Mouse (Mus musculus) hindbrain, embryonic 11.5 days (tissue): ENCODE measurements around the gene Trir. TPM values are rescaled to one million over a fixed set of nuclear protein-coding genes. Genes with fewer than 3 reads are reported as not detected.

Experiments
- ATAC-seq: fragments of 200-750 bp; cut with Nextera tagmentation; 2 replicates; pipeline ENCODE4 v1.8.0; 2017; ENCODE audit warnings: mild to moderate bottlenecking, moderate TSS enrichment, moderate library complexity; ENCODE audit not compliant: low FRiP score
- DNase-seq: peaks from one replicate; pipeline ENCODE4 v3.0.0-alpha.2; 2015; ENCODE audit warnings: low spot score
- H3K27ac ChIP-seq: fragments of 300-500 bp; sonication (generic); 2 replicates; pipeline ENCODE4 v1.5.1; 2014; ENCODE audit warnings: mild to moderate bottlenecking, low read depth, low read length
- H3K27me3 ChIP-seq: fragments of 300-500 bp; sonication (generic); 2 replicates; pipeline ENCODE4 v1.6.1; 2014; ENCODE audit warnings: mild to moderate bottlenecking, low read length, moderate library complexity, mixed read lengths; ENCODE audit not compliant: control insufficient read depth, insufficient read depth
- H3K36me3 ChIP-seq: fragments of 300-500 bp; sonication (generic); 2 replicates; pipeline ENCODE4 v1.6.1; 2014; ENCODE audit warnings: mild to moderate bottlenecking, low read length, moderate library complexity, mixed read lengths; ENCODE audit not compliant: control insufficient read depth, insufficient read depth
- H3K4me1 ChIP-seq: fragments of 300-500 bp; sonication (generic); replicated peaks from 2 replicates; pipeline ENCODE4 v1.6.1; 2014; ENCODE audit warnings: low read length, mixed read lengths; ENCODE audit not compliant: control insufficient read depth, insufficient read depth
- H3K4me2 ChIP-seq: fragments of 300-500 bp; sonication (generic); replicated peaks from 2 replicates; pipeline ENCODE4 v1.6.1; 2014; ENCODE audit warnings: mild to moderate bottlenecking, low read depth, low read length
- H3K4me3 ChIP-seq: fragments of 300-500 bp; sonication (generic); 2 replicates; pipeline ENCODE4 v1.5.1; 2014; ENCODE audit warnings: low read depth, low read length
- H3K9ac ChIP-seq: fragments of 300-500 bp; sonication (generic); 2 replicates; pipeline ENCODE4 v1.6.1; 2014; ENCODE audit warnings: low read depth, low read length
- H3K9me3 ChIP-seq: fragments of 300-500 bp; sonication (generic); 2 replicates; pipeline ENCODE4 v1.6.1; 2016; ENCODE audit warnings: low read length; ENCODE audit not compliant: control insufficient read depth
- WGBS: fragments of 180-500 bp; shearing (Covaris S2); extraction: QIAGEN DNeasy Blood & Tissue Kit; methylation state at CpG from one replicate; pipeline ENCODE4 v1.1.7; 2014; 5-methylcytosine and 5-hydroxymethylcytosine counted together
- polyA plus RNA-seq: library from polyadenylated mRNA; unstranded; fragments of >200 nt; fragmentation: Nextera tagmentation; extraction: Ambion mirVana; gene quantifications from 2 replicates; pipeline ENCODE4 v1.2.1, GENCODE M21; 2014

The Trir gene
- polyA plus RNA-seq, 1 experiment from 2014 or later = 186 TPM

DNA sequence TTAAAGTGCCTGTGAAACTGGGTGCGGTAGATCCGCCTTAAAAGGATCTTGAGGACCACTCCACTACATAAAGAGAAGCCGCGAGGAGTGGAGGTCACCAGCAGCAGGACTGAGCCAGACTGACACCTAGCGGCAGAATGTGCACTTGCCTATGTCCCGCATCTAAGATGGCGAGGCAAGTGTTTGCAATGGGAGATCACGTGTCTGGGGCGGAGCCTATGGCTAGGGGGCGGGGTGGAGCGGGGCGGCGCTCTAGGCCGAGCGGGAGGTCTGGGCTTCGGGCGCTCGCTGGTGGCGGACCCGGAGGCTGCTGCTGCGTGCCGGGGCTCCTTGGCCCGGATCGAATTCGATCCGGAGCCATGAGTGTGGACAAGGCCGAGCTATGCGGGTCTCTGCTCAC is 36.3 kb upstream of the Trir start, which contains the start of gene Hook2:
TSS of gene Hook2 (plus strand) at position 255 of the 400 bp plus-strand sequence.
- Histone ChIP-seq H3K9me3 (no peaks in the 10 kb centered on the region), H3K36me3 (no peaks in the 10 kb centered on the region), H3K4me2 (peak within 1 kb of the TSS; percentile 84), H3K27ac (no peak within 1 kb of the TSS), H3K4me1 (peaks cover 8% of the 10 kb centered on the region), H3K27me3 (peaks cover 21% of the 10 kb centered on the region), H3K9ac (peak within 1 kb of the TSS; percentile 76), H3K4me3 (peak within 1 kb of the TSS; percentile 52)
- ATAC-seq = peak; percentile 94
- peak; percentile 98 for DNase-seq
- WGBS = under 1% methylated on average over 28 of the region's 28 CpGs

DNA sequence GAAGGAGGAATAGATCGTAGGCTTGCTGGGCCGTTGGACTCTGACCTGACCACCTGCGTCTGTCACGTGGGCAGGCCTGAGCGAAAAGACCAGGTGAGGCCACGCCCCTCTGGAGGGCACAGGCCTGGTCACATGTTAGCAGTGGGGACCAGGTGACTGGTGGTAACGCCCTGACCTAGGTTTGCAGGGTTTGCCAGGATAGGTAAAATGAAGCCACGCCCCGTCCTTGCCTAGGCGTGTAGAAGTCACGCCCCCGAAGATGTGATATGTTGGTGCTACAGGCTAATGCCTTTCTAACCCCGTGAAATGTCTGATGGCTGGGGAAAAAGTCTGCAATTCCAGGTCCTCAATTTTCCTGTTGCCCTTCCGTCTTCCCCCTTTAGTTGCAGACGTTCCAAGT is 35.8 kb upstream of the Trir start:
- DNase-seq (peak; percentile 48), ATAC-seq (peak; percentile 64)
- under 1% methylated on average over 15 of the region's 15 CpGs for WGBS
- Histone ChIP-seq H3K27me3 (peaks cover 25% of the 10 kb centered on the region), H3K36me3 (no peaks in the 10 kb centered on the region), H3K4me3 (peak overlapping the region; percentile 52), H3K4me2 (peak overlapping the region; percentile 84), H3K27ac (no peak overlapping the region), H3K4me1 (peaks cover 4% of the 10 kb centered on the region), H3K9me3 (no peaks in the 10 kb centered on the region), H3K9ac (peak overlapping the region; percentile 76)

DNA sequence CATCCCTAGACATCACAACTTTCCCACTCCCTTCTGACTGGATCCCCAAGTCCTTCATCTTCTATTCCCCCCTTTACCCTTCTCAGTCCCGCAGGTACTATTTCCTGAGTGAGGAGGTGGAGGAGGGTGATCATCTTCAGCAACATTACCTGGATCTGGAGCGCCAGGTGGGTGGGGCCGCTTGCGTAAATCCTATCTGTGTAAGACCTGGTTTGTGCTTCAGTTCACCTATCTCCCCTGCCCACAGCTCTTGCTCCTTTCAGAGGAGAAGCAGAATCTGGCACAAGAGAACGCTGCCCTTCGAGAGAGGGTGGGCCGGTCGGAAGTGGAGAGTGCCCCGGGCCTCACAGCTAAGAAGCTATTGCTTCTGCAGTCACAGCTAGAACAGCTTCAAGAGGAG is 32.2 kb upstream of the Trir start:
- Histone ChIP-seq H3K27me3 (peaks cover 10% of the 10 kb centered on the region), H3K9ac (no peak overlapping the region), H3K4me2 (no peak overlapping the region), H3K9me3 (no peaks in the 10 kb centered on the region), H3K4me1 (peaks cover 7% of the 10 kb centered on the region), H3K4me3 (no peak overlapping the region), H3K27ac (no peak overlapping the region), H3K36me3 (no peaks in the 10 kb centered on the region)
- WGBS = 98% methylated on average over 9 of the region's 9 CpGs
- no peak for ATAC-seq
- no peak for DNase-seq

DNA sequence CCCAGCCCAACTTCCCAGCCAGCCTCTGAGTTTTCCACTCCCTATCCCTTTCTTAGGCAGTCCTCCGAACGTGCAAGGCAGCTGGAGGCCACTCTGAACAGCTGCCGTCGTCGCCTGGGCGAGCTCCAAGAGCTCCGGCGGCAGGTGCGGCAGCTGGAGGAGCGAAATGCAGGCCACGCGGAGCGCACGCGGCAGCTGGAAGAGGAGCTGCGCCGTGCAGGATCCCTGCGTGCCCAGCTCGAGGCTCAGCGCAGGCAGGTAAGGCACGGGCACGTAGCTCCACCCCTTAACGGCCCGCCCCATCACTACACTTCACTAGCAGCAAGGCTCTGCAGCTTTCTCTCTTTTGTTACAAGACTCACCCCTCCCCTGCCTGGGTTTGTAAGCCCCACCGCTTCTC is 30.9 kb upstream of the Trir start:
- Histone ChIP-seq H3K36me3 (no peaks in the 10 kb centered on the region), H3K9me3 (no peaks in the 10 kb centered on the region), H3K27ac (no peak overlapping the region), H3K4me1 (peaks cover 6% of the 10 kb centered on the region), H3K4me3 (no peak overlapping the region), H3K27me3 (peaks cover 10% of the 10 kb centered on the region), H3K4me2 (no peak overlapping the region), H3K9ac (0 out of 2 replicates have a peak overlapping the region, but pooled peaks have one; percentile 11)
- no peak for ATAC-seq
- peak; percentile 23 for DNase-seq
- 24% methylated on average over 25 of the region's 25 CpGs for WGBS

DNA sequence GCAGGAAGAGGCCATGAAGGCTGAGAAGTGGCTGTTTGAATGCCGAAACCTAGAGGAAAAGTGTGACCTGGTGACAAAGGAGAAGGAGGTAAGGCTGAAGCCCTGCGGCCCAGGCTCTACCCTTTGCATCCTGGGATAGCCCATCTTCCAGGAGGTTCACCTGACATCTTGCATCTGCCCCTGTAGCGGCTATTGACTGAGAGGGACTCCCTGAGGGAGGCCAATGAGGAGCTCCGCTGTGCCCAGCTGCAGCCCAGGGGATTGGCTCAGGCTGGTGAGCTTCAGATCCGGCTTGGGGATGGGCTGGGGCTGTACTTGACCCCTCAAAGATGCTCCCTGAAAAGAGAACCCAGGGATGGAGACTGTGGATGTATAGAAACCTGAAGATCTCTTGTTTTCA is 29.6 kb upstream of the Trir start:
- Histone ChIP-seq H3K4me1 (peaks cover 3% of the 10 kb centered on the region), H3K9ac (no peak overlapping the region), H3K27me3 (peaks cover 10% of the 10 kb centered on the region), H3K4me2 (no peak overlapping the region), H3K27ac (no peak overlapping the region), H3K4me3 (no peak overlapping the region), H3K9me3 (no peaks in the 10 kb centered on the region), H3K36me3 (no peaks in the 10 kb centered on the region)
- 77% methylated on average over 5 of the region's 5 CpGs for WGBS
- ATAC-seq = no peak
- no peak for DNase-seq

DNA sequence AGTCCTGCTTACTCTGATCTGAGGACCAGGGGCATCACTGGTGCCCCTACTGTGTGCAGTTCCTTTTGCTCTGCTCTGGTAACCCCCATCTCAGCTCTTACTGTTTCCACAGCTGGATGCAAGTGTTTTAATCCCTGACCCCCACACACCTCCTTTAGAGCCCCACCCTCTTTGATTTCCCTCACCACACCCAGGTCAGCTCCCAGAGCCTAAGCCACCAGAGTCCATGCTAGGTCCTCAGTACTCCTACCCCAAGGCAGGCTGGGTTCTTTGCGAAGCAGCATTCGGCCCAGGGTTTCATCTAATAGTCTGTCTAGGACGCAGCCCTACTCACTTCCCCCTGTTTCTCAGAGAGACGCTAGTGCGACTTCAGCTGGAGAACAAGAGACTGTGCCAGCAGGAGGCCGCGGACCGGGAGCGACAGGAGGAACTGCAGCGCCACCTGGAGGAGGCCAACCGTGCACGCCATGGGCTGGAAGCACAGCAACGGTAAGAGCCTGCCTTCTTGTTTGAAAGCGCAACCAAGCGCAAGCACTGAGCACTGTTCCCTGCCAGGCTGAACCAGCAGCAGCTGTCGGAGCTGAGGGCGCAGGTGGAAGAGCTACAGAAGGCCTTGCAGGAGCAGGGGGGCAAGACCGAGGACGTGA is 28.9 kb upstream of the Trir start:
- DNase-seq (peak; percentile 94), ATAC-seq (peak; percentile 80)
- Histone ChIP-seq H3K4me1 (peaks cover 3% of the 10 kb centered on the region), H3K4me2 (peak overlapping the region; percentile 21; the same call in 1 of the 2 replicates), H3K9ac (peak overlapping the region; percentile 54; the same call in 1 of the 2 replicates), H3K36me3 (no peaks in the 10 kb centered on the region), H3K27me3 (peaks cover 10% of the 10 kb centered on the region), H3K27ac (no peak overlapping the region), H3K4me3 (no peak overlapping the region), H3K9me3 (no peaks in the 10 kb centered on the region)
- WGBS = 3% methylated on average over 18 of the region's 19 CpGs

DNA sequence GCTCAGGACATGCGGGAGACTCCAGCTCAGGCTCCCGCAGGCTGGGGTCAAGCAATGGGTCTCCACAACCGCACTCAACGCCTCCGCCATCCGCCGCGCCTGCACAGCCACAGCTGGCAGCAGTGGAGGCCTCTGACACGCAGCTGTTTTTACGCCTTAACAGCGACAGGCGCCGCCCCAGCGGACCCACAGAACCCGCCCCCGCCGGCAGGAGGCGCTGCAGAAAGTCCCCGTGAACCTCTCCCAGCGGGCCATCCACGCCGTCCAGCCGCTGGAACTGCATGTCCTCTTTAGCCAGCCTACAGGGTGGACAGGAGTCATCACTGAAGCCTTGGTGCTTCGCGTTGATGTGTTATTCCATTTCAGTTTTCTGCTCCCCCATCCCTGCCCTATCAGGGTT is 18.9 kb upstream of the Trir start:
- DNase-seq = peak; percentile 49
- Histone ChIP-seq H3K4me1 (no peaks in the 10 kb centered on the region), H3K9me3 (no peaks in the 10 kb centered on the region), H3K27ac (no peak overlapping the region), H3K9ac (no peak overlapping the region), H3K4me3 (no peak overlapping the region), H3K27me3 (peaks cover 27% of the 10 kb centered on the region), H3K36me3 (no peaks in the 10 kb centered on the region), H3K4me2 (no peak overlapping the region)
- ATAC-seq = no peak
- 18% methylated on average over 25 of the region's 25 CpGs for WGBS

DNA sequence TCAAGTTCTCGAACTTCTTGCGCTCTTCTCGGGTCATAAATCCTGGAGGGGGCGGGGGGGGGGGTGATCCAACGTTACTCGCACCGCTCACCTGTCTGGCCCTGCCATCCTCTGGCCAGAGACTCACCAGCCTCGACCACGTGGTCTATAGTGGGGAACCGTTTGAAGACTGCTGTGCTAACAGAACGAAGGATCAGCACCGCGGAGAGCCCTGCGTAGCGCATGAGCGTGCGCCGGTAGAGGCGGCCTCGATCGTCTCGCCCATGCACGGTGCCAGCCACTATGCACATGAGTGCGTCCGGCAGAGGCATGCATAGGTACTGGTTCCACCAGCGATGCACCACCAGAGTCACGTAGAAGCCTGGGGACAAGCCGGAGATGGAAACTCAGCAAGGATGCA is 15.4 kb upstream of the Trir start:
- no peaks in the 10 kb centered on the region for H3K36me3 ChIP-seq
- ATAC-seq (no peak), DNase-seq (no peak)
- no peak overlapping the region for H3K4me2 ChIP-seq
- H3K27me3 ChIP-seq = peaks cover 34% of the 10 kb centered on the region
- H3K9ac ChIP-seq = no peak overlapping the region
- H3K9me3 ChIP-seq = no peaks in the 10 kb centered on the region
- no peak overlapping the region for H3K4me3 ChIP-seq
- no peaks in the 10 kb centered on the region for H3K4me1 ChIP-seq
- H3K27ac ChIP-seq = no peak overlapping the region
- 16% methylated on average over 28 of the region's 28 CpGs for WGBS

DNA sequence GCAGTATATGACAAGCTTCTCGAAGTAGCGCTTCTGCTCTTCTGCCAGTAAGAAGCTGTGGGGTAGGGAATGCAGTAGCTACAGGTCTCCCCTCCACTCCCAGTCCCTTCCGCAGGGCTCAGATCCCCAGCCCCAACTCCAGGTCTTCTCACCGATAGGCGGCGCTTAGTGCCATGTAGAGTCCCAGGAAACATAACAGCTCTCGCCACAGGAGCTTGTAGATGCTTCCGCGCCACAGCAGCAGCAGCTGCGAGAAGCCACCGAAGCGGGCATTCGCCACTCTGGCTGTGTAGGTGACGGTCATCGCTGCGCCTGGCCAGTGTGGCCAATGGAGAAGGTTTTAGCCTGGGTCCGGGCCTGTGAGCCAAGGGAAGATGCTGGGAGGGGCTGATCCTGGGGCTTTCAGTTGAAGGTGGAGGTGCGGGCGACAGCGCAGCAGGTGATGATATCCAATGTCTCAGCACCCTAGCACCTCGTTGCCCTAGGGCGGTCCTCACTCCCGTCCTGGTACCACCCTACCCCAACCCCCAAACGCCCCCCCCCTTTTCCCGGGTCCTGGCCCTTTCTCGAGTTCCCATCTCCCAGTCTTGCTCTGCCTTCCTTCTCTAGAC is 13.3 kb upstream of the Trir start:
- Histone ChIP-seq H3K9ac (peak overlapping the region; percentile 39; the same call in 1 of the 2 replicates), H3K9me3 (no peaks in the 10 kb centered on the region), H3K4me2 (peak overlapping the region; percentile 55), H3K27ac (no peak overlapping the region), H3K4me3 (0 out of 2 replicates have a peak overlapping the region, but pooled peaks have one; percentile 12), H3K27me3 (peaks cover 32% of the 10 kb centered on the region), H3K36me3 (peaks cover 3% of the 10 kb centered on the region; the same call in 1 of the 2 replicates), H3K4me1 (no peaks in the 10 kb centered on the region)
- WGBS = 7% methylated on average over 23 of the region's 26 CpGs
- ATAC-seq (peak; percentile 66), DNase-seq (peak; percentile 85)
